Mouse (Mus musculus): ENCODE results near the gene Pak4. TPM values are rescaled to one million over a fixed set of nuclear protein-coding genes. Genes with fewer than 3 reads are reported as not detected.

Pak4 gene
- polyA plus RNA-seq, 1 experiment: 36.9 TPM

DNA sequence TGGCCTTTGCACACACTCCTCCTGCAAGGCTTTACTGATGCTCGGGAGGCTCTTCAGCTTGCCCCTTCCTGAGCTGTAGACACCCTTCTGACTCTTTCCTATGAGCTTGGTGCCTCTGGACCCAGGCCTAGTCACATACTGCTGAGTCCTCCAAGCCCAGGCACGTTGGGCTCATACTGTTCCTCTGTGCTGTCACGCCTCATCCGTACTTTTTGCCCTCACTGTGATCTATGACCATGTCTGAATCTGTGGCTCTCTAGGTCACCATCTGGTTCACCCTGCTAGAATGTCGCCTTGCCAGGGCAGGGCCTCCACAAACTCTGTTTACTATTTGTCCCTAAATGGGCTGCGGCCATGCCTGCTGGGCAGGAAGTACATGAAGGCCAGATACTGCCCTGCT, 44.9 kb downstream of the Pak4 start:
- DNase-seq: no peak
- TF ChIP-seq POLR2A (IDR thresholded peaks at IDR 0.05; ENCODE audit: low read depth, low read length) (no peak), CTCF (conservative IDR thresholded peaks at IDR 0.05; ENCODE audit: insufficient read depth, insufficient read length, low read depth, low read length) (no peak)
- Histone ChIP-seq H3K4me3 (ENCODE audit: insufficient read depth, low read depth, low read length) (no peak overlapping the region), H3K27me3 (replicated peaks; ENCODE audit: control insufficient read depth, insufficient read depth, low read length) (no peaks in the 10 kb centered on the region), H3K36me3 (ENCODE audit: control insufficient read depth, insufficient read depth, low read length) (no peaks in the 10 kb centered on the region), H3K27ac (ENCODE audit: insufficient read depth, low read depth, low read length) (no peak overlapping the region), H3K4me1 (ENCODE audit: control insufficient read depth, insufficient read depth, low read length) (no peaks in the 10 kb centered on the region)
- 82% methylated on average over 6 of the region's 6 CpGs for WGBS

DNA sequence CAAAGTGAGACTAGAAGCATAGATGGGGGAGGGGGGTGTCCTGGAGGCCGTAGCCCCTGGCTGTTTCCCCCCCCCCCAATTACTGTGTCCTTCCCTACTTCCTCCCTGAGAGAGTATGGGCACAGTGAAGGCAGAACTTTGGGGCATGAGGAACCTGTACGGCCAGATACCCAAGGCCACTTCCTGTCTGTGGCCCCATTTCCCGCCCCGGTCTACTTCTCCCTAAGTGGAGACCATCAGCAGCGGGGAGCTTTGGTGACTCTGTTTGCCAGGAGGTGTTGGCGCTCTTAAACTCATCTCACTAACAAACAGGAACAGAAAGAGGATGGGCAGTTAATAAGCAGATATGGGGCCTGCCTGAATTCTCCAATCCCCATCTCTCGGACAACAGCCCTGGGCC, 50.4 kb downstream of the Pak4 start:
- Histone ChIP-seq H3K4me3 (ENCODE audit: insufficient read depth, low read depth, low read length) (no peak overlapping the region), H3K27ac (ENCODE audit: insufficient read depth, low read depth, low read length) (no peak overlapping the region), H3K36me3 (ENCODE audit: control insufficient read depth, insufficient read depth, low read length) (no peaks in the 10 kb centered on the region), H3K27me3 (replicated peaks; ENCODE audit: control insufficient read depth, insufficient read depth, low read length) (no peaks in the 10 kb centered on the region), H3K4me1 (ENCODE audit: control insufficient read depth, insufficient read depth, low read length) (no peaks in the 10 kb centered on the region)
- no peak for TF ChIP-seq POLR2A (IDR thresholded peaks at IDR 0.05; ENCODE audit: low read depth, low read length)
- no peak for TF ChIP-seq CTCF (conservative IDR thresholded peaks at IDR 0.05; ENCODE audit: insufficient read depth, insufficient read length, low read depth, low read length)
- no peak for DNase-seq
- 65% methylated on average over 7 of the region's 7 CpGs for WGBS

DNA sequence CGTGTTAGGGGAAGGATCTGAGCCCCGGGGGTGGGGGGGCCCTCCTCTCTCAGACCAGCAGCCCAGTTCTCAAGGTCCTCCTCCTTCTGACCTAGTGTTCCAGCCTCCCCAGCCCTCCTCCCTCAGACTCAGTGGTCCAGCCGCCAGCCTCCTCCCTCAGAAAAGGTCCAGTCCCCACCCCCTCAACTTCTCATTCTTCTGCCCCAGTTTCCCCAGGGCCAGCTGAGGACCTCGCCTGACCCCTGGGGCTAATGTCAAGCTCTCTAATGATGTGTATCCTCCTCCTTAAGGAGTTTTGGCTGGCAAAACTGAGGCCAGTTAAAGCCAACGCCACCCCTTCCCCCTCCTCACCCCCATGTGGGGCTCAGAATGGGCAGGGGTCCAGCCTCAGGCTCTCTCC, 50.8 kb downstream of the Pak4 start, which contains the start of gene Nccrp1:
Nccrp1 (minus strand) TSS at position 101 of the 400 bp plus-strand sequence.
- TF ChIP-seq POLR2A (IDR thresholded peaks at IDR 0.05; ENCODE audit: low read depth, low read length): no peak
- H3K4me3 ChIP-seq (ENCODE audit: insufficient read depth, low read depth, low read length): peak within 1 kb of the TSS; percentile 34
- 4% methylated on average over 5 of the region's 5 CpGs for WGBS
- no peaks in the 10 kb centered on the region for H3K36me3 ChIP-seq (ENCODE audit: control insufficient read depth, insufficient read depth, low read length)
- H3K27me3 ChIP-seq (replicated peaks; ENCODE audit: control insufficient read depth, insufficient read depth, low read length): no peaks in the 10 kb centered on the region
- H3K4me1 ChIP-seq (ENCODE audit: control insufficient read depth, insufficient read depth, low read length): no peaks in the 10 kb centered on the region
- no peak for DNase-seq
- 0 out of 2 replicates have a peak within 1 kb of the TSS, but pooled peaks have one; percentile 17 for H3K27ac ChIP-seq (ENCODE audit: insufficient read depth, low read depth, low read length)

DNA sequence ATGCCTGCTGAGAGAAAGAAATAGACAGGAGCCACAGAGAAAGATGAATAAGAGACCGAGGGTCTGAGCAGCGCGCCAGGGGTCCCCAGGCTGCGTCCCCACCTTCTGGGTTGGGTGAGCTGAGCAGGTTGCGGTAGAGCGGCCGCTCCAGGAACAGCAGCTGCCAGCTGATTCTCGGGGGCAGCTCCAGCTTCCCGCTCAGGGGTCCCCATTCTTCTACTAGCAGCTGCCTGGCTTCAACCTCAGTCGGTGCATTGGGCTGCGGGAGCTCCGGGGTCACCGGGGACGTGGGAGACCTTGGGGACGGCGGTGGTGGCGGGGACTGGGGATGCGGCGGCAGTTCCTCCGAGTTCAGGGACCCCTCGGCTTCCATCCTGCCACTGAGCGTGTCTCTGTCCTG, 51.3 kb downstream of the Pak4 start:
- Histone ChIP-seq H3K27ac (ENCODE audit: insufficient read depth, low read depth, low read length) (0 out of 2 replicates have a peak overlapping the region, but pooled peaks have one; percentile 17), H3K36me3 (ENCODE audit: control insufficient read depth, insufficient read depth, low read length) (no peaks in the 10 kb centered on the region), H3K4me1 (ENCODE audit: control insufficient read depth, insufficient read depth, low read length) (no peaks in the 10 kb centered on the region), H3K27me3 (replicated peaks; ENCODE audit: control insufficient read depth, insufficient read depth, low read length) (no peaks in the 10 kb centered on the region), H3K4me3 (ENCODE audit: insufficient read depth, low read depth, low read length) (peak overlapping the region; percentile 34)
- 6% methylated on average over 22 of the region's 22 CpGs for WGBS
- no peak for TF ChIP-seq CTCF (conservative IDR thresholded peaks at IDR 0.05; ENCODE audit: insufficient read depth, insufficient read length, low read depth, low read length)
- TF ChIP-seq POLR2A (IDR thresholded peaks at IDR 0.05; ENCODE audit: low read depth, low read length): no peak
- no peak for DNase-seq

DNA sequence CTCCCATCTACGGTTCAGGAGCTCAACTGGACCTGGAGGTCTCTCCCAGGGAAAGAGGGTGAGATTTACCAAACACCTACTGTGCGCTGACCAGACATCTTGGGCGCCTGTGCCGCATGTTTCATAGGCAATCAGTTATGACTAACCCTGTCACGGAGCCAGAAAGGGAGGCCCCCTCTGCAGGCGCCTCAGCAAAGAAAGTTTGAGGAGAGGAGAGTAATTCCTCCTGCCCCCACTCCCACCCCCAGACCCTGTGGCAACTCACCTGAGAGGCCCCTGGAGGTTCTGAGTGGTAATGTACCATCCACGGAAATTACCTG, 52.1 kb downstream of the Pak4 start:
- Histone ChIP-seq H3K27ac (ENCODE audit: insufficient read depth, low read depth, low read length) (no peak overlapping the region), H3K4me1 (ENCODE audit: control insufficient read depth, insufficient read depth, low read length) (no peaks in the 10 kb centered on the region), H3K4me3 (ENCODE audit: insufficient read depth, low read depth, low read length) (peak overlapping the region; percentile 34), H3K27me3 (replicated peaks; ENCODE audit: control insufficient read depth, insufficient read depth, low read length) (no peaks in the 10 kb centered on the region), H3K36me3 (ENCODE audit: control insufficient read depth, insufficient read depth, low read length) (no peaks in the 10 kb centered on the region)
- TF ChIP-seq CTCF (conservative IDR thresholded peaks at IDR 0.05; ENCODE audit: insufficient read depth, insufficient read length, low read depth, low read length) (no peak), POLR2A (IDR thresholded peaks at IDR 0.05; ENCODE audit: low read depth, low read length) (no peak)
- WGBS: 56% methylated on average over 7 of the region's 7 CpGs
- DNase-seq: no peak

DNA sequence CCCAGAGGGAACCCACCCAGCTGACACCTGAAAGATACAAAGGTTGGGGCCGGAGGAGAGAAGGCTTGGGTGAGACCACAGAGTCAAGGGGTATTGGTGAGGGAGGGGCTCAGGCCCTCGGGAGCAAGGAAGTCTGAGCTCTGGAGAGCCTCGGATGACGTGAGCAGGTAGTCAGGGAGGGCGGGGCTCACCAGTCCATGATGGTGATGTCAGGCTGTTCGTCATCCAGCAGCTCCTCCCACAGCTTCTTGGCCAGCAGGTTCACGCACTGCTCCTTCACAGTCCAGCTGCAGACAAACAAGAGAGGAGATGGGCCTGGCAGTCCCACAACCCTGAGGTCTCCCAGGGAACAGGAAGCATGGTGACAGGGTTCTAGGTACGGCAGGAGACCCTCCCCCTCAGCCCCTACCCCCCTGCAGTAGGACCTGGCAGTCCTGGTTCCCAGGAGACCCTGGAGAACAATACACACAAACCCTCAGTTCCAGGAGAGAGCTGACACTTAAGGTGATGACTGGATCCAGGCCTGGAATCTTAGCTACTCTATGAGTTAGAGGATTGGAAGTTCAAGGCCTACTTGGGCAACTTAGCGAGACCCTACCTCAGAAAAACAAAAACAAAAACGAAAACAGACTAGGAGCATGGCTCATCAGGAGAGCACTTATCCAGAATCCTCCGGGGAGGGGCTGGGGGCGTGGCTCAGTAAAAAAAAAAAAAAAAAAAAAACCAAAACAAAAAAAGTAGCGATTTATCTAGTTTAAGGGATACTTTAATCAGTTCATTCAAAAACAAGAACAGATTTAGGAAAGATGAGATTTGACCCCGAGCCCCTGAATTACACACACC, 52.7 kb downstream of the Pak4 start:
- Histone ChIP-seq H3K27ac (ENCODE audit: insufficient read depth, low read depth, low read length) (no peak overlapping the region), H3K4me3 (ENCODE audit: insufficient read depth, low read depth, low read length) (peak overlapping the region; percentile 34; the same call in 1 of the 2 replicates), H3K36me3 (ENCODE audit: control insufficient read depth, insufficient read depth, low read length) (no peaks in the 10 kb centered on the region), H3K27me3 (replicated peaks; ENCODE audit: control insufficient read depth, insufficient read depth, low read length) (no peaks in the 10 kb centered on the region), H3K4me1 (ENCODE audit: control insufficient read depth, insufficient read depth, low read length) (no peaks in the 10 kb centered on the region)
- DNase-seq: peak; percentile 58
- TF ChIP-seq POLR2A (IDR thresholded peaks at IDR 0.05; ENCODE audit: low read depth, low read length): no peak
- TF ChIP-seq CTCF (conservative IDR thresholded peaks at IDR 0.05; ENCODE audit: insufficient read depth, insufficient read length, low read depth, low read length): no peak
- 36% methylated on average over 14 of the region's 14 CpGs for WGBS

DNA sequence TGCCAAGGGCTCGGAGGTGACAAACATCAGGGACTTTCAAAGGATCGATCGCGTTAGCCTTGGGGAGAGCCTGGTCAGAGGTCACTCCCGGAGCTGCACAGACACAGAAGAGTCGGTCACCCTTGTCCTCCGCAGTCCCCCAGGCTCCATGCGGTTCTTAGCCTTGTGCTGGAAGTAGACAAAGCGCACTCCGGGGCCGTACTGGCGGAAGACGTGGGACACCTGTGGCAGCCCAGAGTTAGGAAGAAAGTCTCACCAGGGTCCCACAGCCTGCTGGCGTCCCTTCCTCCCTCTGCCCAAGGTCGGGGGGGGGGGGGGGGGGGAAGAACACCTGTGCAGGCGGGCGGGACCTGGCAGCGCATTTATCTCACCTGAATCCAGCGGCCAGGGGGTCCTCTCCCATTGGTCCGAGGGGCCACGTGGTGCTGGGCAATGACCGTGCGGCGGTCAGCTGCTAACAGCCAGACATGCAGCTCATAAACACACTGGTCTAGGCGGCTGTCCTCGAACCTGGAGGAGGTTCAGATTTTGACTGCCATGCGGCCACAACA, 53.9 kb downstream of the Pak4 start:
- no peaks in the 10 kb centered on the region for H3K27me3 ChIP-seq (replicated peaks; ENCODE audit: control insufficient read depth, insufficient read depth, low read length)
- TF ChIP-seq CTCF (conservative IDR thresholded peaks at IDR 0.05; ENCODE audit: insufficient read depth, insufficient read length, low read depth, low read length) (no peak), POLR2A (IDR thresholded peaks at IDR 0.05; ENCODE audit: low read depth, low read length) (no peak)
- DNase-seq: peak; percentile 65
- no peaks in the 10 kb centered on the region for H3K4me1 ChIP-seq (ENCODE audit: control insufficient read depth, insufficient read depth, low read length)
- H3K4me3 ChIP-seq (ENCODE audit: insufficient read depth, low read depth, low read length): peak overlapping the region; percentile 14; the same call in 1 of the 2 replicates
- no peaks in the 10 kb centered on the region for H3K36me3 ChIP-seq (ENCODE audit: control insufficient read depth, insufficient read depth, low read length)
- 9% methylated on average over 25 of the region's 27 CpGs for WGBS
- peak overlapping the region; percentile 39; the same call in 1 of the 2 replicates for H3K27ac ChIP-seq (ENCODE audit: insufficient read depth, low read depth, low read length)
